Mouse (Mus musculus) kidney, postnatal 4 days (tissue): Measurements from ENCODE around the gene Zfr2.
A peak's percentile ranks its signal among the peaks of the same experiment; 100 is the strongest.
"Not testable (repeated sequence)": the region's sequence is repeated elsewhere in the genome, so short reads cannot be mapped to it uniquely, and the experiment has no call there.

Experiments used
- DNase-seq, 2 experiments: peaks; one replicate each; pipeline ENCODE4 v3.0.0; 2021; ENCODE audit warnings: mixed read lengths in 2 of 2

Gene Zfr2

DNA sequence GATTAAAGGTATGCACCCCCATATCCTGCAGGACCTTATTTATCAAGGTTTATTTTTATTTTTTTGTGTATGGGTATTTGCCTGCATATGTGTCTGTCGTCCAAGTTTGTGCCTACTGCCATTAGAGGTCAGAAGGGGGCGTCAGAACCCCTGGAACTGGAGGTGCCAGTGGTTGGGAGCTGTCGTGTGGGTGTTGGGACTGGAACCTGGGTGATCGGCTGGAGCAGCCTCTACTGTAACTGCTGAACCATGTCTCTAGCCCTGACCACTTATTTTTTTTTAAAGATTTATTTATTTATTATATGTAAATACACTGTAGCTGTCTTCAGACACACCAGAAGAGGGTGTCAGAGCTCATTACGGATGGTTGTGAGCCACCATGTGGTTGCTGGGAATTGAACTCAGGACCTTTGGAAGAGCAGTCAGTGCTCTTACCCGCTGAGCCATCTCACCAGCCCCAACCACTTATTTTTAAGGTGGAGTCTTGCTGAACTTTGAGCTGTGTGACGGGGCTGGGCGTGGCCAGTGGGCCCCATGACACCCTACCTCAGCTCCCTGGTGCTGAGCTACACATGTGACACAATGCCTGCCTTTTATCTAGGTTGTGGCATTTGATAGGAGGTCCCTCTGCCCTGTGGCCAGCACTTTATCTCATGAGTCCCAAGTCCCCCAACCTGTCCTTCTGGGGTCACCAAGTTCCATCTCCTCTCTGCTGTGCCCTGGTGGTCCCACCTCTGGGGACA is 29.8 kb upstream of the Zfr2 start:
- no peak for DNase-seq

- no peak for DNase-seq
Measured at GRCm38 (mm10) chr10:81204137-81204536, 28.8 kb upstream of the Zfr2 start.

DNA sequence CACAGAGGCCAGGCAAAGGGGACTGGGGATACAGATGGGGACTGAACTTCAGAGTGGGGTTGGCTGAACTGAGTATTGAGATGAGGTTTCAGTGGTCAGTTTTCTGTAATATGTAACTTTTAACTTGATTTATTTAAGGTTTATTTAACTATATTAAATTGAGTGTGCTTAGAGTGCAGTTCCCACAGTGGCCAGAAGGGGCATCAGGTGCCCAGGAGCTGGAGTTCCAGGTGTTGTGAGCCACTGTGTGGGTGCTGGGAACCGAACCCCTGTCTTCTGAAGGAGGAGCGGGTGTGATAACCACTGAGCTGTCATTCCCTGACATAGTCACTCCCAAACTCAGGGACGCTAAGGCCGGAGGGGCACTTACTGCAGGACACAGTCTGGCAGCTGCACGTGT is 22.8 kb upstream of the Zfr2 start:
- DNase-seq, result no peak

GRCm38 (mm10) chr10:81216260-81216659 is 16.7 kb upstream of the Zfr2 start:
- DNase-seq, result no peak

- DNase-seq, result no peak
Measured at GRCm38 (mm10) chr10:81216810-81217209, 16.1 kb upstream of the Zfr2 start.

- DNase-seq, result peak; percentile 35 to 41
Measured at GRCm38 (mm10) chr10:81217267-81217666, 15.7 kb upstream of the Zfr2 start.

- DNase-seq, result peak; percentile 82 to 84
Measured at GRCm38 (mm10) chr10:81217964-81218363, 15.0 kb upstream of the Zfr2 start.

DNA sequence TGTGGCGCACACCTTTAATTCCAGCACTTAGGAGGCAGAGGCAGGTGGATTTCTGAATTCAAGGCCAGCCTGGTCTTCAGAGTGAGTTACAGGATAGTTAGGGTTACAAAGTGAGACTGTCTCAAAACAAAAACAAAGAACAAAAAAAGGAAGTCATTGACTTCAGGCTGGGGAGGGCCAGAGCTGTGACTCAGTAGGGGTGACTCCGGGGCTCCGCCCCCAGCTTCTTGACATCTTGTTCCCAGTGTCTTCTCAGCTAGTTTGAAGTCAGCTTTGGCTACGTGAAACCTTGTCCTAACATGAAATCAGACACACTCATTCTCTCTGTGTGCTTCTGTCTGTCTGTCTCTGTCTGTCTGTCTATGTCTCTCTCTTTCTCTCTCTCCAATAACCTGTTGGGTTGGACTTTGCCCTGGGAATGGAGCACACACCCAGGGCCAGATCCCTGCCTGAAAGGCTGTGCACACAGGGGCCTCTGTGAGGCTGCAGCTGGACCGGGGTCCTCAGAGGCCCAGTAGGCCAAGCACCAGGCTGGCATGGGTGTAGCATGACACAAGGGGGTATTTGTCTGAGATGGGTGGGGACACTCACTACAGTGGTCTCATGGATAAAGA is 11.4 kb upstream of the Zfr2 start:
- DNase-seq, result no peak

DNA sequence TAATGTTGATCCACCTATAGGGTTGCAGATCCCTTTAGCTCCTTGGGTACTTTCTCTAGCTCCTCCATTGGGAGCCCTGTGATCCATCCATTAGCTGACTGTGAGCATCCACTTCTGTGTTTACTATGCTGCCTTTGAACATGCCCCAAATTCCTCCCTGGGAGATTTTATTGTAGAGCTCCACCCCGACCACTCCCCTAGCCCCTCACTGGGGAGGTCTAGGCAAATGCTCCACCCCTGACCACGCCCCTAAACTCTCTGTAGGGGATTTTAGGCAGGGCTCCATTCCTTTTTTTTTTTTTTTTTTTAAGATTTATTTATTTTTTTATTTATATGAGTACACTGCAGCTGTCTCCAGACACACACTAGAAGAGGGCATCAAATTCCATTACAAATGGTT is 9.2 kb upstream of the Zfr2 start:
- DNase-seq, result not testable (repeated sequence)

DNA sequence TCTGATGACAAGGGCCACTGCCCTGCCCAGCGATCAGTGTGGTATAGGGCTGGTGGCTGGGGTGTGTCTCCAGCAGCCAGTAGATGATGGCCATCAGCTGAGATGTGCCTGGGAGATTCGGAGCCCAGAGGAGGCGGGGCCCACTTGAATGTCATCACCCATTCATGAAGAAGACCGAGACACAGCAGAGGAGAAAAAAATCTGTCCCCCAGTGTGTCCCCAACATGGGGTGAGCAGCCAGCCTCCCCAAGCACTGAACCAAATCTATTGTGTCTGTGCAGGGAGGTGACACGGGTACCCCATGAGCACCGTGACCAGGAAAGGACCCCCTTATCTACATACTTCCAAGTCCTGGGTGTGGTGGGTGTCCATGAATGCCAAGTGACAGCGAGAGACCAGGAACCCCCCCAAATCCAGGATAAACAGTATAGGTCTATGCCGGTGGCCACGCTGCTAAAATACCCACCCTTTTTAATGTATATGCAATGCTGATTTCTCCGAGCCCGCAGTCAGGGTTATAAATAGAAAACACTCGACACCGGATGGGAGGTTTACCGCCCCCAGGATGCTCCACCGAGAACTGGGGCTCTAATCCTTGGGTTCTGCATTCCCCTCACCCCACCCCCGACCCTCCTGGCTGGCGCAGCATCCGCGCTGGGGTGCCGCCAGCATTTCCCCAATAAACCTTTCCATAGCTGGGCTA is 3.1 kb upstream of the Zfr2 start:
- DNase-seq, result no peak

GRCm38 (mm10) chr10:81230438-81231332 is 2.3 kb upstream of the Zfr2 start, which contains the start of gene Atcay:
Gene Atcay (minus strand): TSS chr10:81230833.
- peak; percentile 57 to 61 for DNase-seq

GRCm38 (mm10) chr10:81231436-81231835 is 1.5 kb upstream of the Zfr2 start:
- DNase-seq, result no peak

DNA sequence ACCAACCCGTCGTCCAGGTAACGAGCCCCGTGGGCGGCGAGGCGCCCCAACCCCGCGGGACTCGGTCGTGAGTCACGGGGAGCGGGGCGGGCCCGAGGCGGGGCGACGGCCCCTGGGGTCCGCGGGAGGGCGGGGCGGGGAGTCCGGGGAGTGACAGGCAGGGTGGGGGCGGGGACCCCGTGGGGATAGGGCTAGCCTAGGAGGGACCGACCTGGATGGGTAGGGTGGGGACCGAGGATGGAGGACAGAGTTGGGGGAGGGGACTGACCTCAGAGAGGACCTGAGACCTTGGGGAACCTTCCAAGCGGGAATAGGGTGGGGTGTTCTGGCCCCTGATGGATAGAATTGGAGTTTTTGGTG is 251 bp downstream of the Zfr2 start:
- no peak for DNase-seq

- no peak for DNase-seq
Measured at GRCm38 (mm10) chr10:81234206-81234605, 1.3 kb downstream of the Zfr2 start.

DNA sequence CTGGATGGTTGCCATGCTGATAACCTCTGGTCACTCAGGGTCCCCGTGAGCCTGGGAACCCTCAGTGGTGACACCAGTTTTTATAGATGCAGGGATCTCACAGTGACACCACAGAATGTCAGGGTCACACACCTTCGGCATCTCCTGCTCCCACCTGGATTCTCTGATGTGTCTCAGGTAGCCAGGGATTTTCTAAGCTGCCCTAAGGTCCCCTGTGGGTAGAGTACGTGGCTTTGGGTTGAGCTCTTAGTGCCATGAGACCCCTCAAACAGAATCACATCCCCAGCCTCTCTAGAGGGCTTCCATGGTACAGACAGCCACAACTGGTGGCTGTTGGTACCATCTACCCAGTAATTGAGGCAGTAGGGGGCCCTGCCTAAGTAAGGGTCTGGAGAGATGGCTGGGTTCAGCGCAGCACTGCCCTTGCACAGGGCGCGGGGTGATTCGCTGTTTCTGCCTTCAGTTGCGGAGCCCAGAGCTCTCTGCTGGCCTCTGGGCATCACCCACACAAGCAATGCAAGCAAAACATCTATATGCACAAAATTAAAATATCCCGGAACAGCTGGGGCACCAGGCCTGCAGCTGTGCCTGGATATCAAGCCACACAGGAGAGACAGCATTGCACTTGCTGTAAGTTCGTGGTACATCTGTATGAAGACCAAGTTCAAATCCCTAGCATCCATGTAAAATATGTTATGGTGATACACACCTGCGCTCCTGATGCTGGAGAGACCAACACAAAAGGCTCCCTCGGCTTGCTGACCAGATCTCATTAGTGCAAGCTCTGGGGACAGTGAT is 3.7 kb downstream of the Zfr2 start:
- no peak for DNase-seq

GRCm38 (mm10) chr10:81238618-81239017 is 5.7 kb downstream of the Zfr2 start:
- DNase-seq, result no peak

DNA sequence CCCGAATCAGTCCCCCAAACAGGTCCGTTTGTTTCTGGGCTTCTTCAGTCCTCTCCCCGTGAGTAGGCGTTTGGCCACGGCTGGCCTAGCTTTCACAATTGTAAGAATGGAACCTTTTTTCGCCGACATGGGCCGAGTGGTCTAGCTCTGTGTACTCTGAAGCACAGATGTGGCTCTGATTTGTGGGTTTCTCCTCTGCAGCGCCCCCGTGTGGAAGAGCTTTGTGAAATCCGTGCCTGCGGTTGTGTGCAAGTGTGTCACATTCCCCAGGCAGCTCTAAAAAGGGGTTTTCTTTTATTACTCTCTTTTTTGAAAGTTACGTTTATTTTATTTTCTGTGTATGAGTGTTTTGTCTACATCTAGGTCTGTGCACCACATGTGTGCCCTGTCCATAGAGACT is 7.9 kb downstream of the Zfr2 start:
- peak; percentile 75 to 79 for DNase-seq

DNA sequence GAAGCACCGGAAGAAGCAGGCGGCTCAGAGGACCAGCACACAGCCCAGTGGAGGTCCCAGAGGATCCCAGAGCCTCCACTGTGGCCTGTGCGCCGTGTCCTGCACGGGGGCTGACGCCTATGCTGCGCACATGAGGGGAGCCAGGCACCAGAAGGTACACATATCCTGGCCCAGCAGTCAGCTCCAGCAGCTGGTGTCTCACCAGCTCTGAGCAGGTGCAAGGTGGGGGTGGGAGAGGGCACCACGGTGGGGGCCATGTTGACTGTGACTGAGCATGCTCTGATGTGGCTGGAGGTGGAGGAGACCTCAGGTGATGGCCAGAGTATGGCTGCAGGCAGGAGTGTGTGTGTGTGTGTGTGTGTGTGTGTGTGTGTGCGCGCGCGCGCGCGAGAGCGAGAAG is 9.1 kb downstream of the Zfr2 start:
- DNase-seq, result no peak

- DNase-seq, result no peak
Measured at GRCm38 (mm10) chr10:81244146-81244545, 11.2 kb downstream of the Zfr2 start.

DNA sequence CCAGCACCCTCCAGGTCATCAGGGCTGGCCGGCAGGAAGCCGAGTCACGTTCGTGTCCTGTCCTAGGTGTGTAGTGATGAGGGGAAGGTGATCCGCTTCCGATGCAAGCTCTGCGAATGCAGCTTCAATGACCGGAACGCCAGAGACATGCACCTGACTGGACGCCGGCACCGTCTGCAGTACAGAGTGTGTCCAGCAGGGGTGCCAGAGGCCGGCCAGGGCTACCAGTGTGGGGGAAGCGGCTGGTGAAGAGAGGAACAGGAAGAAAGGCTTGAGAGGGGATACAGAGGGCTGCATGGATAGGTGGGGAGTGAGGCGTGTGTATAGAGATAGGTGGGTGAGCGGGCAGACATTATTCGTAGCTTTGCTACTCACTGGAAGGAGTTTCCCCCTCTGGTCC is 11.6 kb downstream of the Zfr2 start:
- peak; percentile 89 to 90 for DNase-seq

GRCm38 (mm10) chr10:81245166-81245565 is 12.2 kb downstream of the Zfr2 start:
- no peak for DNase-seq

GRCm38 (mm10) chr10:81247804-81248203 is 14.8 kb downstream of the Zfr2 start:
- no peak for DNase-seq
